Mouse (Mus musculus) embryonic fibroblast, embryonic 13.5 days (primary cell): ENCODE measurements at regions not wholly inside any gene's neighbourhood (a gene's known extent, or its start where the extent isn't known, plus 50 kb on each side); places are given as distances from the start of the nearest gene placed in this dataset.

Experiments
- H3K27ac ChIP-seq: 2 replicates; pipeline ENCODE4 v1.5.1; 2012; ENCODE audit warnings: low read length, control low read depth, inconsistent platforms; ENCODE audit not compliant: insufficient read depth
- H3K4me1 ChIP-seq: 2 replicates; pipeline ENCODE4 v1.6.1; 2011; ENCODE audit warnings: low read length; ENCODE audit not compliant: control insufficient read depth, insufficient read depth
- H3K4me3 ChIP-seq: 2 replicates; pipeline ENCODE4 v1.5.1; 2011; ENCODE audit warnings: mild to moderate bottlenecking, control low read depth, low read length; ENCODE audit not compliant: insufficient read depth
- CTCF ChIP-seq: IDR thresholded peaks from 2 replicates; pipeline ENCODE4 v1.5.1; 2011; ENCODE audit warnings: mild to moderate bottlenecking, control low read depth, low read length, moderate library complexity, borderline replicate concordance; ENCODE audit not compliant: insufficient read depth
- POLR2A ChIP-seq: IDR thresholded peaks from 2 replicates; pipeline ENCODE4 v1.6.1; 2011; ENCODE audit warnings: low read depth, mild to moderate bottlenecking, control low read depth, low read length, moderate library complexity

- Histone ChIP-seq H3K27ac (peak overlapping the region; percentile 74; the same call in 1 of the 2 replicates), H3K4me1 (peaks cover 5% of the 10 kb centered on the region), H3K4me3 (no peak overlapping the region)
- no peak for TF ChIP-seq CTCF
- TF ChIP-seq POLR2A, result no peak
Measured at GRCm38 (mm10) chr10:55416304-55416703, 690.4 kb upstream of the Msl3l2 start.

GRCm38 (mm10) chr10:55416769-55417168 is 689.9 kb upstream of the Msl3l2 start:
- H3K4me3 ChIP-seq, result no peak overlapping the region
- H3K27ac ChIP-seq, result peak overlapping the region; percentile 85
- no peak for TF ChIP-seq CTCF
- TF ChIP-seq POLR2A, result no peak
- H3K4me1 ChIP-seq, result peaks cover 5% of the 10 kb centered on the region

GRCm38 (mm10) chr10:55422391-55422790 is 684.3 kb upstream of the Msl3l2 start:
- Histone ChIP-seq H3K4me3 (no peak overlapping the region), H3K27ac (no peak overlapping the region), H3K4me1 (peaks cover under 1% of the 10 kb centered on the region)
- no peak for TF ChIP-seq POLR2A
- no peak for TF ChIP-seq CTCF

GRCm38 (mm10) chr10:55424943-55425342 is 681.8 kb upstream of the Msl3l2 start:
- no peak for TF ChIP-seq CTCF
- TF ChIP-seq POLR2A, result no peak
- H3K4me3 ChIP-seq, result no peak overlapping the region
- no peak overlapping the region for H3K27ac ChIP-seq
- no peaks in the 10 kb centered on the region for H3K4me1 ChIP-seq
